Comparison of ENCODE assay signal across 8 mouse cellular contexts in genomic region chr8:119423631-119424141, GRCm38 (mm10). TPM values are rescaled to one million over a fixed set of nuclear protein-coding genes. Genes with fewer than 3 reads are reported as not detected.
DNase-seq lines count a peak whose midpoint lies in the region; ATAC-seq lines count a peak whose summit lies in the region.

No protein-coding gene starts in this region.

- peak; percentile 84 for DNase-seq in layer of hippocampus, adult 9-11 months
- DNase-seq in layer of hippocampus, adult 9-10 months (ENCODE audit: low spot score), result no peak
- DNase-seq in lung, postnatal 4 days, result peak; percentile 77 to 78
- DNase-seq in thymus, postnatal 36 days, result peak; percentile 83 to 90
- DNase-seq in left cerebral cortex, postnatal 4 days, result no peak

- peak overlapping the region; percentile 55 for H3K27ac ChIP-seq in kidney, embryonic 14.5 days (ENCODE audit: low read depth, low read length)
- H3K27ac ChIP-seq in hindbrain, embryonic 16.5 days (ENCODE audit: low read depth, low read length), result no peak overlapping the region

- H3K9ac ChIP-seq in kidney, embryonic 14.5 days (ENCODE audit: low read depth, low read length), result no peak overlapping the region
- H3K9ac ChIP-seq in hindbrain, embryonic 16.5 days (ENCODE audit: low read depth, low read length), result no peak overlapping the region

- peaks cover 23% of the 10 kb centered on the region for H3K4me1 ChIP-seq in kidney, embryonic 14.5 days (ENCODE audit: control insufficient read depth, insufficient read depth, low read length)
- no peaks in the 10 kb centered on the region; the same call in 1 of the 2 replicates for H3K4me1 ChIP-seq in hindbrain, embryonic 16.5 days (ENCODE audit: control insufficient read depth, insufficient read depth, low read depth, low read length)

- no peaks in the 10 kb centered on the region for H3K9me3 ChIP-seq in kidney, embryonic 14.5 days (ENCODE audit: control insufficient read depth, low read length)
- H3K9me3 ChIP-seq in hindbrain, embryonic 16.5 days (ENCODE audit: control insufficient read depth, low read length), result no peaks in the 10 kb centered on the region

- ATAC-seq in granulocyte monocyte progenitor cell, adult 5-6 weeks (replicated peaks; ENCODE audit: poor library complexity, severe bottlenecking), result peak; percentile 56
- ATAC-seq in kidney, embryonic 14.5 days (ENCODE audit: low FRiP score, low TSS enrichment), result no peak
- ATAC-seq in hindbrain, embryonic 16.5 days, result no peak

- H3K4me2 ChIP-seq in kidney, embryonic 14.5 days (replicated peaks; ENCODE audit: low read depth, low read length), result no peak overlapping the region
- H3K4me2 ChIP-seq in hindbrain, embryonic 16.5 days (ENCODE audit: low read length), result no peak overlapping the region

- no peaks in the 10 kb centered on the region for H3K36me3 ChIP-seq in kidney, embryonic 14.5 days (ENCODE audit: control insufficient read depth, insufficient read depth, low read length)
- H3K36me3 ChIP-seq in hindbrain, embryonic 16.5 days (ENCODE audit: control insufficient read depth, insufficient read depth, low read length), result no peaks in the 10 kb centered on the region

- H3K4me3 ChIP-seq in kidney, embryonic 14.5 days (ENCODE audit: low read length), result no peak overlapping the region
- no peak overlapping the region for H3K4me3 ChIP-seq in hindbrain, embryonic 16.5 days (ENCODE audit: low read length)

- intact Hi-C loops in left cerebral cortex, postnatal 4 days (cut with DNase I), result no loop called here

- H3K27me3 ChIP-seq in kidney, embryonic 14.5 days (ENCODE audit: control insufficient read depth, insufficient read depth, low read length), result no peaks in the 10 kb centered on the region
- no peaks in the 10 kb centered on the region for H3K27me3 ChIP-seq in hindbrain, embryonic 16.5 days (replicated peaks; ENCODE audit: control insufficient read depth, insufficient read depth, low read length)

- 50% methylated on average over 9 of the region's 9 CpGs for WGBS in kidney, embryonic 14.5 days
- WGBS in hindbrain, embryonic 16.5 days, result 72% methylated on average over 9 of the region's 9 CpGs

RNA-seq across cellular contexts. Expression of gene Osgin1, which starts 10.2 kb away (rescaled TPM):
- 1.0 and 4.3 TPM in 2 replicates for total RNA-seq in granulocyte monocyte progenitor cell, adult 5-6 weeks (2014; fragmentation: Nextera tagmentation)
- total RNA-seq in granulocyte monocyte progenitor cell, adult 5-6 weeks (2017), result 0.93 and 1.8 TPM in 2 replicates
- polyA plus RNA-seq in kidney, embryonic 14.5 days (2014; fragmentation: Nextera tagmentation; extraction: Ambion mirVana), result 0.71 and 1.2 TPM in 2 replicates
- 0.26 and 0.63 TPM in 2 replicates for polyA plus RNA-seq in hindbrain, embryonic 16.5 days (2015; fragmentation: Nextera tagmentation; extraction: Ambion mirVana)
- total RNA-seq in left cerebral cortex, postnatal 4 days (2021), result under 1 TPM in 1 of 2 experiments, not detected in 1; 0.30 TPM

RNA-seq across cellular contexts. Expression of gene Necab2, which starts 22.8 kb away (rescaled TPM):
- not detected in 2 replicates for total RNA-seq in granulocyte monocyte progenitor cell, adult 5-6 weeks (2014; fragmentation: Nextera tagmentation)
- total RNA-seq in granulocyte monocyte progenitor cell, adult 5-6 weeks (2017), result not detected in 2 replicates
- polyA plus RNA-seq in kidney, embryonic 14.5 days (2014; fragmentation: Nextera tagmentation; extraction: Ambion mirVana), result 4.6 and 5.0 TPM in 2 replicates
- 52.2 and 56.9 TPM in 2 replicates for polyA plus RNA-seq in hindbrain, embryonic 16.5 days (2015; fragmentation: Nextera tagmentation; extraction: Ambion mirVana)
- total RNA-seq in left cerebral cortex, postnatal 4 days (2021), result 10 to 100 TPM; 35.9 to 48.5 TPM

RNA-seq across cellular contexts. Expression of gene Mlycd, which starts 29.0 kb away (rescaled TPM):
- total RNA-seq in granulocyte monocyte progenitor cell, adult 5-6 weeks (2014; fragmentation: Nextera tagmentation), result 15.5 and 17.4 TPM in 2 replicates
- total RNA-seq in granulocyte monocyte progenitor cell, adult 5-6 weeks (2017), result 10.4 and 11.1 TPM in 2 replicates
- polyA plus RNA-seq in kidney, embryonic 14.5 days (2014; fragmentation: Nextera tagmentation; extraction: Ambion mirVana), result 10.8 and 12.1 TPM in 2 replicates
- 16.1 and 16.5 TPM in 2 replicates for polyA plus RNA-seq in hindbrain, embryonic 16.5 days (2015; fragmentation: Nextera tagmentation; extraction: Ambion mirVana)
- total RNA-seq in left cerebral cortex, postnatal 4 days (2021), result 10 to 100 TPM; 19.3 to 21.5 TPM

Comparison
In these comparisons a context has a peak if more than half of its experiments do, and no peak if none do; other contexts are left out.
1. DNase-seq: peak in layer of hippocampus, adult 9-11 months (single experiment), lung, postnatal 4 days (2 of 2) and thymus, postnatal 36 days (2 of 2); none in layer of hippocampus, adult 9-10 months (single experiment) and left cerebral cortex, postnatal 4 days (single experiment).
2. RNA of gene Necab2, which starts 22.8 kb away (total RNA-seq): 35.9 to 48.5 TPM in left cerebral cortex, postnatal 4 days; not detected in granulocyte monocyte progenitor cell, adult 5-6 weeks; every median in the first group is over 10 times any median in the second.